Mouse (Mus musculus): ENCODE measurements around the gene Tmem74b. TPM values are rescaled to one million over a fixed set of nuclear protein-coding genes. Genes with fewer than 3 reads are reported as not detected.

Gene Tmem74b
- polyA plus RNA-seq (2012): not detected in 2 replicates

- TF ChIP-seq GATA1 (IDR thresholded peaks at IDR 0.05; ENCODE audit: low read length): no peak
Measured at GRCm38 (mm10) chr2:151701231-151702145, at the start of gene Tmem74b. Tmem74b (plus strand) TSS chr2:151702008.

DNA sequence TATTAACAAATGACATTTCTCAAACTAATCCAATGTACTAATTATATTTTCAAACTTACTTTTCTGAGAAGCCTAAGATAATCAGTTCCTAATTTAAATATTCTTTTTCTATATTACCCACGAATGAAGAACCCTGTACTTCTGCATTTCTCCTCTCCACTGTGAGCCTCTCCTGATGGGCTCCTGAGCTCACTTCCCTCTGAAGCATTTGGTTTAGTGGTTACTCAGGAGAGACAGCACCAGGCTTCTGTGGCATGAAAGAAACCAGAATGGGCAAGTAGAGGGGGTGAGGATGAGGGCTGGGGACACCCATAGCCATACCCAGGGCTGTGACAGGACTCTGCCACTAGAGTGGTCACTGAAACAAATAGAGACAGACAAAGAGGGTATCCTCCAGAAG is 49.8 kb upstream of the Tmem74b start:
- no peak for TF ChIP-seq GATA1 (IDR thresholded peaks at IDR 0.05; ENCODE audit: low read length)

DNA sequence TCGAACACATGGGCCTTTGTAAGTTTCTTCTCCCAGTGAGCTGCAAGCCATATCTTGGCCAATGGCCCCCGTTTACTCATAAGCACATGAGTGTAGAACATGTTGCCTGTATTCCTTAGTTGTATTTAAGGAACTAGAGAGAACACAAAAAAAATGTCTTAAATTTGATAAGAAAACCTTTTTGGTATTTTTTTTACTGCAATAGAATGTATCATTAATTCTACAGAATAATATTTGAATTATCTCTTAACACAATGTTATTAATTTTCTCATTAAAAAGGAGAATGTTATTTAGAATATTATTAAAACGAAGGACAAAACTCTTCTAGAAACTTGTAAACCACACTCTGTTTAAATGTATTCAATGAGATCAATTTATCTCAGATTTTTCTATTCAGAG is 33.4 kb upstream of the Tmem74b start, which contains the start of gene Rad21l:
Gene Rad21l, minus strand, starts transcription at position 101 of the 400 bp plus-strand sequence.
- no peak for TF ChIP-seq GATA1 (IDR thresholded peaks at IDR 0.05; ENCODE audit: low read length)

GRCm38 (mm10) chr2:151670026-151670967 is 31.5 kb upstream of the Tmem74b start:
- TF ChIP-seq GATA1 (IDR thresholded peaks at IDR 0.05; ENCODE audit: low read length): no peak

- no peak for TF ChIP-seq GATA1 (IDR thresholded peaks at IDR 0.05; ENCODE audit: low read length)
Measured at GRCm38 (mm10) chr2:151670968-151671329, 30.9 kb upstream of the Tmem74b start.

DNA sequence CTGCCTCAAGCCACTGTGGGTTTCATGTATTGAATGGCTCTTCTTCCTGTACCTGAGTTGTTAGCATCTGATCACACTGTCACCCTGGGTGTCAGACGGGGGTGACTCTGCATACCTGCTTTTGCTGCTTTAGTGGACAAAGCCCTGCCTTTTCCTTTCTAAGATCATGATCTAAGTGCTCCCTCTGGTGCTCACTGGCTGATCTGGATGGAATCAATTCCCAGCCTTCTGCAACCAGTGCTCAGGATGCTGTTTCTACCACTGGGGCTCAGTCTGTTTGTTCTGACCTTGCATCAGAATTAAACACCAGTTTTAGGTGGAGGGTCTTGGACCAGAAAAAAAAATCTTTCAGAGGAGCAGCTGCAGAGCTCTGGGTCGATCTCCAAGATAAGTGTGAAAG is 25.6 kb upstream of the Tmem74b start:
- TF ChIP-seq GATA1 (IDR thresholded peaks at IDR 0.05; ENCODE audit: low read length): no peak

GRCm38 (mm10) chr2:151682357-151682756 is 19.5 kb upstream of the Tmem74b start:
- no peak for TF ChIP-seq GATA1 (IDR thresholded peaks at IDR 0.05; ENCODE audit: low read length)

DNA sequence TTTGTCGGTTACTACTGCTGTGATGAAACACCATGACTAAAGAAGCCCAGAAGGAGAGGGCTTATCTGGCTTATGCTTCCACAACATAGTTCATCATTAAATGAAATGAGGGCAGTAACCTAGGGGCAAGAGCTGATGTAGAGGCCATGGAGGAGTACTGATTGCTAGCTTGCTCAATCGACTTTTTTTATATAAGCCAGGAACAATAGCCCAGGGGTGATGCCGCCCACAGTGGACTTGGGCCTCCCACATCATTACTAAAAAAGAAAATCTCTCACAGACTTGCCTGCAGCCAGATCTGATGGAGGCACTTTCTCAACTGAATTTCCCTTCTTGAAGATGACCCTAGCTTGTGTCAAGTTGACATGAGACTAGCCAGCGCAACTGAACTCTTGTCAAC is 18.8 kb upstream of the Tmem74b start:
- TF ChIP-seq GATA1 (IDR thresholded peaks at IDR 0.05; ENCODE audit: low read length): no peak

- no peak for TF ChIP-seq GATA1 (IDR thresholded peaks at IDR 0.05; ENCODE audit: low read length)
Measured at GRCm38 (mm10) chr2:151702146-151702850, 490 bp downstream of the Tmem74b start.

DNA sequence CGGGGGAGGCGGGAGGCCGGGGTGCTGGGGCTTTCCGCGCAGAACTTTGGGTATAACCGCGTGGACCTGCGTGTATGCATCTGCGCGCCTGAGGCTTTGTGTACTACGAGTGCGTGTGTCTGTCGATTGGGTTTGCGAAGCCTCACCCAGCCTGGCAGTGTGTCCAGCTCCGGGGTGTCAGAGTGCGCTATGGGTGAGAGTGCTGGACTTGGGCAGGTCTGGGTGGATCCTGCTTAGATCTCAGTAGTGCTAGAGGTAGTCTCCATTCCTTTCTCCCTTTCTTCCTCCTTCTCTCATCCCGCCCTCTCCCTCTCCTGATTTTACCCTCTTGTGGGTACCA is 1.0 kb downstream of the Tmem74b start:
- no peak for TF ChIP-seq GATA1 (IDR thresholded peaks at IDR 0.05; ENCODE audit: low read length)

DNA sequence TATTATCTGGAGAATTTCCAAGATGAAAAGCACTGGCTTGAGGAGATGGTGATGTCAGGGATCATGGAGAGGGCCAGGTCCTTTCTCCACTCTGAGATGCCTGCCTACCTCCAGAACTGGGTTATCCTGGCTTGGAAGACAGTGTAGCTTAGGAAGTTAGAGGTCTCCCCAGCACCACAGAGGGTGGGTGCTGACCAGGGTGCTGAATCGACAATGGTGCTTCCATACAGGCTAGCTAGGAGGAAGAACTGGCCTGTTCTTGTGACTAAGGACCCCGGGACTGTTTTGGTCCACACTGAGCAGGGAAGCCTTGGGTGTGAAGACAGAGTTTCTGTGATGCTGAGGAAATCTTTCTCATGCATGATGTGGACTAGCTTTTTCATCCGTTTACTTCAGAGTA is 10.8 kb downstream of the Tmem74b start:
- TF ChIP-seq GATA1 (IDR thresholded peaks at IDR 0.05; ENCODE audit: low read length): no peak

DNA sequence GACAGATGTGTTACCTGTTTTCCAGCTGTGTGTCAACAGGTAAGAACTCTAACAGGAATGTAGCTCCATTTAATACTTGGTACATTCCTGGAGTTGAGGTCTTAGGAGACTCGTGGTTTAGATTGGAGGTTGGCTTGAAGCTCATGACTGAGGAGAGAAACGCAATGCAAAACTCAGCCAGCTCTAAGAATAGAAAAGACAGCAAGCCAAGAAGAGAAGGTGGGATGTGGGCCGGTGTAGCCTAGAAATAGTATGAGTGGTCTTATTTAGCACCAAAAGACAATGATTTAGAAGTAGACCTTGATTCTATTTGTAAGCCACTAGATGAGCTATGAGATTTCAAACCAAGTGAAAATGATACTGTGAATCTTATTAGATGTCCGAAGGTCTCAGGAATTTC is 13.7 kb downstream of the Tmem74b start:
- no peak for TF ChIP-seq GATA1 (IDR thresholded peaks at IDR 0.05; ENCODE audit: low read length)

- TF ChIP-seq GATA1 (IDR thresholded peaks at IDR 0.05; ENCODE audit: low read length): no peak
Measured at GRCm38 (mm10) chr2:151716318-151717055, 14.7 kb downstream of the Tmem74b start.

- TF ChIP-seq GATA1 (IDR thresholded peaks at IDR 0.05; ENCODE audit: low read length): no peak
Measured at GRCm38 (mm10) chr2:151724094-151724493, 22.3 kb downstream of the Tmem74b start.
